Mouse (Mus musculus) Patski (cell line): ENCODE data around the gene Cabp4. TPM values are rescaled to one million over a fixed set of nuclear protein-coding genes. Genes with fewer than 3 reads are reported as not detected.
A peak's percentile ranks its signal among the peaks of the same experiment; 100 is the strongest.

Source experiments
- ATAC-seq: fragments of 100-300 bp; one replicate; pipeline ENCODE4 v1.8.0; 2021
- CTCF ChIA-PET: fragments of 350-600 bp; sonication (Branson Sonifier 250); formaldehyde crosslinking; loops from one replicate; lab custom pipeline; 2022; ENCODE audit warnings: inconsistent platforms; lab: Charles Lee
- POLR2A ChIA-PET: fragments of 350-600 bp; sonication (Branson Sonifier 250); formaldehyde crosslinking; loops from one replicate; lab custom pipeline; 2022; ENCODE audit warnings: antibody characterized with exemption, inconsistent platforms; lab: Charles Lee
- DNase-seq: peaks from one replicate; pipeline ENCODE4 v3.0.0-alpha.2; 2011; ENCODE audit warnings: low read depth, low spot score
- H3K27me3 ChIP-seq: fragments of 371-371 bp; one replicate; pipeline ENCODE4 v1.5.1; 2021
- CTCF ChIP-seq: fragments of 100-300 bp; IDR thresholded peaks from one replicate; pipeline ENCODE4 v1.5.1; 2021
- in situ Hi-C: fragments of 300-500 bp; cut with MboI; formaldehyde crosslinking; loops from 3 replicates; pipeline ENCODE4 v1.11.1; 2018; ENCODE audit warnings: low pct_unique_long_range_greater_than_20kb, mixed read lengths
- polyA plus RNA-seq: library from polyadenylated mRNA; unstranded; gene quantifications from one replicate; pipeline ENCODE4 v1.2.3, GENCODE M21; 2021

Cabp4 gene
- polyA plus RNA-seq, 1 experiment from 2014 or later: 0.17 TPM

DNA sequence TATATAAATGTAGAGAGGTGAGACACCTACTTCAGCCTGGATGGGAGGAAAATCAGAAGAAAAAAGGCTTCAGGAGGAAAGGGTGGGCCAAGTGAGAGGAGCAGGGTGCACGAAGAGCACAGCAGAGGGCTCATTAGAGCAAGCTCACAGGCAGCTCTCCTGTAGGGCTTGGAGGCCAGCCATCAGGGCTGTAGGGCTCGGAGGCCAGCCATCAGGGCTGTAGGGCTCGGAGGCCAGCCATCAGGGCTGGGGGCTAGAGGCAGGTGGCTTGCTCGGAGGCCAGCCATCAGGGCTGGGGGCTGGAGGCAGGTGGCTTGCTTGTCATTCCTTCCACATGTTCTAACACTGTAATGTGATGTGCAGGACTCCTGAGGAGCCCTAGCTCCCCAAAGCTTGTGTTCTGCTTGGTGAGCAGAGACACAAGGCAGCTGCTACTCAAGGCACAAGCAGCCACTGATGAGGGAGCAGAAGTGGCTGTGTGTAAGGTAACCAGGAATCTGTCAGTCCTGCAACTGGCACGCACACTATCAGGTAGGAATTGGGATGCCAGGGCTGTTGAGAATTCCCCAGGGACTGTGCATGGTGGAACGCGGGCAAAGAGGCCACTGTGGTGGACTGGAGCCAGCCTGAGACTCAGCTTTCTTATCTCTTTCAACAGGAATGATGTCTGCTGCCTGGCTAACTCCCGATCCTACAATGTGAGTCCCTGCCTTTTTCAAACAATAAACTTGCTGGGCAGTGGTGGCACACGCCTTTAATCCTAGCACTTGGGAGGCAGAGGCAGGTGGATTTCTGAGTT, 23.0 kb upstream of the Cabp4 start:
- no peak for TF ChIP-seq CTCF
- in situ Hi-C loops: no loop called here
- ChIA-PET CTCF (interaction anchor here (1.2 to 1.6 kb wide), 2 partner anchors 20 to 34 kb away, joined by 3 read pairs; partner anchors contain the start of gene Rad9a), POLR2A (interaction anchor here (1.2 kb wide), 1 partner anchor 41 kb away, joined by 3 read pairs; no protein-coding TSS in a partner anchor)
- ATAC-seq (no peak), DNase-seq (no peak)
- no peaks in the 10 kb centered on the region for H3K27me3 ChIP-seq

DNA sequence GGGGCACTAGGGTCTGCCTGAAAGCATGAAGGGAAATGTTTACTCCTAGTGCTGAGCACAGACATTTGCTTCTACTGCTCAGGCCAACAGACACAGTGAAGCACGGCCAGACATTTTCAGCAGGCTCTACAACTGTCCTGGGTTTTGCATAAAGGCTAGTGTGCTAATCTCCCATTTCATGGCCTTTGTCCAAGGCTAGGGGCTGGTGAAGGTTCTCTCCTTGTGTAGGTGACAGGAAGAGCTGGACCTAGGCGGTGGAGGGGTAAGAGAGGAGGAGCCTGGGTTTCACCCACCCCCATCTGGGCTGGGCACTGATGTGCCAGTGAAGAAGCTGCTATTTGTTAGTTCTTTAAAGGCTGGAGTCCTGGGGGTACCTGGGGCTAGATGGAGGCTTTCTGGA, 20.9 kb upstream of the Cabp4 start:
- no peak for DNase-seq
- ChIA-PET POLR2A (interaction anchor here (0.8 kb wide), 1 partner anchor 52 kb away, joined by 3 read pairs; no protein-coding TSS in a partner anchor), CTCF (interaction anchor here (1.4 to 1.7 kb wide), 2 partner anchors 14 to 28 kb away, joined by 3 to 5 read pairs; partner anchors contain the start of gene Ppp1ca)
- no peak for ATAC-seq
- no peaks in the 10 kb centered on the region for H3K27me3 ChIP-seq
- no peak for TF ChIP-seq CTCF
- in situ Hi-C loops: no loop called here

DNA sequence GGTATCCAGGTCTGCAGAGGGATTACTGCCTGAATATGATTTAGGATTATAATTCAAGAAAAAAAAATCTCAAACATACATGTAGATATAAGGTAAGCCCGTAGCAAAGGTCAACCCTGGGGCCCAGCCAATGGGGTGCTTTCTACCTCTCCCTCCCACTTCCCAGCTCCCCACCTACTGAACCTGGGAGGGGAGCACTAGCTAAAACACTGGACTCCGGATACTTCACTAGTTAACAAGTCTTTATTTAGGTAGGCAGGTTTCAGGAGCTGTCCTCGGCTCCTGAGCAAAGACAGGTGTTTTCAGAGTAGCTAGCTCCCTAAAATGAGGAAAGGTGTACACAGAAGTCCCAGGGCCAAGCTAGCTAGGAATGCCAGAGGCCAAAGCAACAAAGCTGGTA, 20.3 kb upstream of the Cabp4 start:
- CTCF ChIA-PET: interaction anchor here (1.4 to 1.7 kb wide), 2 partner anchors 14 to 29 kb away, joined by 3 to 5 read pairs; partner anchors contain the start of gene Ppp1ca
- ATAC-seq (no peak), DNase-seq (no peak)
- in situ Hi-C loops: no loop called here
- no peak for TF ChIP-seq CTCF
- H3K27me3 ChIP-seq: no peaks in the 10 kb centered on the region
- POLR2A ChIA-PET: interaction anchor here (0.8 to 1.4 kb wide), 3 partner anchors 14 to 65 kb away, joined by 3 to 4 read pairs (median 3); no protein-coding TSS in a partner anchor

DNA sequence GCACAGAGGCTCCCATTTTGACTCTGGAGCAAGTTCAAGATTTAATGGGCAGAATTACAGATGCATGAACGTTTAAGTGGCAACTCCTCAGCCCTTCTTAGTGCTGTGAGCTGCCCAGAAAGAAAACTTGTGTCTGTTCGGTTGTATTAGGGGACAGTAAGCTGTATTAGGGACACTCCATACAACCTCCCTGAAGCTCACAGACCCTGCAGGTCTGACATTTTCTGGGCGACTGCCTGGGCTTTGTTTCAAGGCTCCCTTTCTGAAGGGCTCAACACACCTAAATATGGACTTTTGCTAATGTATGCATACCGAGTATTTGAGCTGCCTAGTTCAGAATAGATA, 19.7 kb upstream of the Cabp4 start:
- no peak for TF ChIP-seq CTCF
- no peak for DNase-seq
- ChIA-PET CTCF (interaction anchor here (1.4 to 1.7 kb wide), 2 partner anchors 15 to 29 kb away, joined by 3 to 5 read pairs; partner anchors contain the start of gene Ppp1ca), POLR2A (interaction anchor here (0.7 to 1.4 kb wide), 5 partner anchors 15 to 68 kb away, joined by 3 to 6 read pairs (median 3); no protein-coding TSS in a partner anchor)
- no peaks in the 10 kb centered on the region for H3K27me3 ChIP-seq
- in situ Hi-C loops: no loop called here
- ATAC-seq: no peak

DNA sequence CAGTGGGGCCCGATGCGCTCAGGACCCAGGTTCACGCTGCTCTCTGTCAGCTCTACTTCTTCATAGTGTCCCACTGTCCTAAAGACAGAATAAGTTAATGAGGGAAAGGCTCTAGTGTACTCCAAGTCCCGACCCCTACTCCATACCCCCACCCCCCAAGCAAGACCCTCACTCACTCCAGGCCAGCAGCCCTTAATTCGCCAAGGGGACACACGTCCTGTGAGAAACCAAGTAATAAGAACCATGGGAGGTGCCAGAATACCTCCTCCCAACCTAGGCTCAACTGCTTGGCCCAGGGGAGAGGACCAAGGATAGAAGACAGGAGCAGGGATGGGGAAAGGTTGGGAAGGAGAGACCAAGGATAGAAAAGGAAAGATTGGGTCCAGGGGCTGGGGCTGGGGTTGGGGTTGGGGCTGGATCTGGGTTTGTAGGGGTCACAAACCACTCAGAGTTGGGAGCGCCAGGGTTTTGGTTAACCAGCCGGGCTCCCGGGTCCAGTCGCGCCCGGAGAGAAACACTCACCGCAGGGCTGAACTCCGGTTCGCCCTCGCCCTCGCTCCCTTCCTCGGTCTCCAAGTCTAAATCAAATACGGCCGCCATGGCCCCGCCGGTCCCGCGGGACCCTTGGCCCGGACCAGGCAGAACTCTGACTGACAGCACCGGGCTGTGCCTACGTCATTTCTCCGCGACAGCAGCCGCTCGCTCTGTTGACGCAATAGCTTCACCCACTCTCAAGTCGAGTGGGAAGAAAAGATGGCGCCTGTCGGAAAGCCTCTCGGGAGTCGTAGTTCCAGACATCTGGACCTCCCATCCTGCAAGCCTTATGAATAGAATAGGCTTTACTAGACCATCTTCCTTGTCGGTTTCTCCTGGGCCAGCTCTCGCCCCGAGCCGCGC, 19.1 kb upstream of the Cabp4 start, which contains the start of gene Rps6kb2:
Gene Rps6kb2, minus strand, starts transcription at position 709 of the 897 bp plus-strand sequence.
- POLR2A ChIA-PET: interaction anchor here (0.7 to 1.4 kb wide), 5 partner anchors 15 to 68 kb away, joined by 3 to 6 read pairs (median 3); no protein-coding TSS in a partner anchor
- DNase-seq (peak; percentile 77), ATAC-seq (peak; percentile 75)
- H3K27me3 ChIP-seq: no peaks in the 10 kb centered on the region
- no peak for TF ChIP-seq CTCF
- CTCF ChIA-PET: no interaction called here
- in situ Hi-C loops: no loop called here

DNA sequence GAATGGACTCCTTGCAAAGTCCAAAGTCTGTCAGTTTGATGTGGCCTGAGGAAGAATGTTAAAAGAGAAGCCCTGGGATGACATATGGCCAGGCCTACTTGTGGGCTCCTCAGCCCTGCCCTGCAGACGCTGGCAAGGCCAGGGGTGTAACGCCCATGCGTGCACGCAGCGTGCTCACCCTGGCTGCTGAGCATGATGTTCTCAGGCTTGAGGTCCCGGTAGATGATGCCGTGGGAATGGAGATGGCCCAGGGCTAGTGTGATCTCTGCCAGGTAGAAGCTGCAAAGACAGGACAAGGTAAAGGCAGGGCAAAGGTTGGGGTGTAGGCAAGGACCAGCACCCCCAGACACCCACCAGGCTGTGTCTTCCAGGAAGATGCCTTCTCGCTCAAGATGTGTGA, 15.2 kb upstream of the Cabp4 start:
- ATAC-seq (no peak), DNase-seq (no peak)
- ChIA-PET POLR2A (interaction anchor here (1.2 to 1.7 kb wide), 2 partner anchors 11 to 37 kb away, joined by 3 to 4 read pairs; no protein-coding TSS in a partner anchor), CTCF (interaction anchor here (1.0 to 1.1 kb wide), 2 partner anchors 19 to 70 kb away, joined by 3 to 4 read pairs; no protein-coding TSS in a partner anchor)
- no peak for TF ChIP-seq CTCF
- in situ Hi-C loops: no loop called here
- no peaks in the 10 kb centered on the region for H3K27me3 ChIP-seq

DNA sequence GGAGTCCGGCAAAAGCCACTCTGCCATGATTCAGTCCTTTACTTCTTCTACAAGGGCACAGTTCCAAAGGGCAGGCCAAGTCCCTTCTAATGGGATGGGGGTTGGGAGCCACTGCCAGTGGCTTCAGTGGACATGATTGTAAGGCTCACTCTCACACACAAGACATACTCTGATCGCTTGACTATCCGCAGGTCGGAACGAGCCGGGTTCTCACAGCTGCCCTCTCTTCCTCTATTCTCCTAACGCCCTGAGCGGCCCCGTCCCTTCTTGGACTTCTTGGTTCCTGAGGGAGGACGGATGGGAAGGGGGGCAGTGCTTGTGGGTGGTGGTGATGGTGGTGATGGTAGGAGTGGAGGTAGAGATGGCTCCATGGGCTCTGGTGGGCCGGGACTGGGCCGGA, 12.9 kb upstream of the Cabp4 start:
- ChIA-PET CTCF (no interaction called here), POLR2A (interaction anchor here (2.0 kb wide), 1 partner anchor 28 kb away, joined by 6 read pairs; no protein-coding TSS in a partner anchor)
- H3K27me3 ChIP-seq: no peaks in the 10 kb centered on the region
- ATAC-seq (no peak), DNase-seq (no peak)
- in situ Hi-C loops: no loop called here
- no peak for TF ChIP-seq CTCF

DNA sequence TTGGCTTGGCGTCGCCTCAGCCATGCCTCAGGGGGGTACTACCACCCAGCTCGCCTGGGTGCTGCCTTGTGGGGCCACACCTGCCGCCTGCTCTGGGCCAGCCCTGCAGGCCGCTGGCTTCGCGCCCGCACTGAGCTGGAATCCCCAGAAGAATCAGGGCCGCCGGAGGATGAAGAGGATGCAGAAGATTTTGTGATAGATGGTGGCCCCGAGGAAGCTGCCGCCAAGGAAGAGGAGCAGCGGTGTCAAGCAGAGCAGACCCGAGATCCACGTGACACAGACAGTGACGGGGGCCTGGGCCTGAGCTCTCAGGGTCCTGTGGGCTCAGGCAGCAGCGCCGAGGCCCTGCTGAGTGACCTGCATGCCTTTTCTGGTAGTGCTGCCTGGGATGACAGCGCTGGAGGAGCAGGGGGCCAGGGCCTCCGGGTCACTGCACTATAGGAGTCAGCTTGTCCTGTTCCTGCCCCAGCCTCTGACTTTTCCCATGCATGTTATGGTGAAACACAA, 12.3 kb upstream of the Cabp4 start:
- ChIA-PET POLR2A (interaction anchor here (1.5 to 2.0 kb wide), 2 partner anchors 14 to 27 kb away, joined by 6 read pairs; no protein-coding TSS in a partner anchor), CTCF (interaction anchor here (1.2 kb wide), 1 partner anchor 42 kb away, joined by 3 read pairs; no protein-coding TSS in a partner anchor)
- ATAC-seq: no peak

DNA sequence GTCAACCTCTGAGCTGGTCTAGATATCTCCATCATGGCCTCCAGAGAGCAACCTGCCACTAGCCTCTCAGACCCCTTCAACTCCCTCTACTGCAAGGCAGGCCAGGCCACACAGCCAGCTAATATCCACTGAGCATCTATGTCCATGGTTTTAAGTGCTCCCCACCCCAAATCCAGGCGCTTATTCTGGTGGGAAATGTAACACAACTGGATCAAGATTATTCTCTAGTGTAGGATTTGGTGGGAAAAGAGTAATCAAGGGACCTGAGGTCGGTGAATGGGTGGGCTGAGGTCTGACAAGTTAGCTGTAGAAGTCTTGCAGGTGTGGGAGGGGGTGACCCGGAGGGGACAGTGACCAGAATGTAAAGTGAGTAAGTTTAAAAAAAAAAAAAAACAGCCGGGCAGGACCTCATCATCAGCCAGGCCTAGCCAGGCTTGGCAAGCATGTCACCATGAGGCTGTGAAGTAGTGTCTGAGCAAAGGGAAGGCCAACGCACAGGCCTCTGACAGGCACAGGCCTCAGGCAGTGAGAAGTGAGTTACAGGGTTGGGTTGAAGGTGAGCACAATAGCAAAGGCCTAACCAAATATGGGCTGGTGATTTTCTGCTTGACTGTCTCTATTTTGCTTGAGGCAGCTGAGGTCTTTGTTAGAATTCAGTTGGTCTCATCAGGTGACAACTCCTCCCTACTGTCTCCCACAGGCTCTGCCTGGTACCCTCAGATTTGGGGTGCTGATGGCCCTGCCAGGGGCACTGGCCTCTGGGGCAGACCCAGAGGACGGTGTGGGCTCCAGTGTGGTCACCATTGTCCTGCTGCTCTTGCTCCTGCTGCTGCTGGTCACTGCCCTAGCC, 11.6 kb upstream of the Cabp4 start:
- peak; percentile 70 for ATAC-seq
- CTCF ChIA-PET: interaction anchor here (1.2 to 1.6 kb wide), 2 partner anchors 15 to 42 kb away, joined by 3 read pairs; no protein-coding TSS in a partner anchor
- no peak for TF ChIP-seq CTCF

More for the DNA sequence above, 12.3 kb upstream of the Cabp4 start:
- in situ Hi-C loops: no loop called here
- no peaks in the 10 kb centered on the region for H3K27me3 ChIP-seq
- no peak for DNase-seq
- TF ChIP-seq CTCF: no peak

More for the DNA sequence above, 11.6 kb upstream of the Cabp4 start:
- DNase-seq: no peak
- in situ Hi-C loops: no loop called here
- H3K27me3 ChIP-seq: no peaks in the 10 kb centered on the region
- POLR2A ChIA-PET: interaction anchor here (1.2 to 2.0 kb wide), 4 partner anchors 15 to 77 kb away, joined by 3 to 6 read pairs (median 6); partner anchors contain the start of gene Rad9a
